Mouse (Mus musculus): ENCODE measurements around the gene Hvcn1.

Hvcn1 gene

DNA sequence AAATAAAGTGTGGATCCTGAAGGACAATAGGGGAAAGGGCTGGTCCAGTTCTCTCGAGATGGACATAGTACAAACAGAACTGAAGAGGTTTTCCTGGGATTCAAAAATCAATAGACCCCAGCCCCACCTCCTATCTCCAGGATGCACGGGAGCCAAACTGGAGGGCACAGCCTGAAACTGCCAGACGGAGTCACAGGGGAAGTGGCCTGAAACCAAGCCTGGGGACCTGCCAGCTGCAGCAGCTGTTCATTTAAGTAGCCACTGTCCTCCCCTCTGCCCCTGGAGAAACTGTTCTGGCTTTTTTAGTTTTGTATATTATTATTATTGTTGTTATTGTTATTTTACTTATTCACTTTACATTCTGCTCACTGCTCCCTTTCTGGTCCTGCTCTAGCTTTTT, 17.5 kb upstream of the Hvcn1 start:
- CTCF ChIA-PET: interaction anchor here in 2 of 4 experiments (0.7 to 1.6 kb wide), 2 partner anchors 12 to 379 kb away, joined by 3 to 5 read pairs; no protein-coding TSS in a partner anchor
- POLR2A ChIA-PET: interaction anchor here in 1 of 4 experiments (0.9 kb wide), 1 partner anchor 9 kb away, joined by 3 read pairs; no protein-coding TSS in a partner anchor

DNA sequence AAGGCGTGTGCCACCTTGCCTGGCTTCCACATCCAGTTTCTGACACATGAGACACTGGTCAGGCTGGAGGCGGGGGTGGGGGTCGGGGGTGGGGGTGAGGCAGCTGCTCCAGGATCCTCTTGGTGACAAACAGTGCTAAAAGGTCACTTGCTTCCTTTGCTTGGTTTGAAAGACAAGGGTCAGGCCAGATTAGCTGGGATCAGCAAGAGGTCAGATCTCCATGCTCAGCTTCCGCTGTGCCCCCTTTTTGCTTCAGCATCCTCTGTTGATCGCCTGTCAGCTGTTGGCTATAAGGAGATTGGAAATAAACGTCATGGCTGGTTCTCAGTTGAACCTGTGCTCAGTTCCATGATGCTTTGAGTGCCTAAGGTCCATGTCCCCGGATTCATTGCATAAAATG, 16.1 kb upstream of the Hvcn1 start:
- ChIA-PET CTCF (interaction anchor here in 2 of 4 experiments (0.6 to 2.9 kb wide), 5 partner anchors 11 to 62 kb away, joined by 3 to 19 read pairs (median 10); no protein-coding TSS in a partner anchor), POLR2A (interaction anchor here in 3 of 4 experiments (0.6 to 3.8 kb wide), 38 partner anchors 10 to 631 kb away, joined by 3 to 145 read pairs (median 7); partner anchors contain the start of genes Ppp1cc (in 3 of the 3), Hvcn1 (in 2 of the 3), Anapc5 (in 1 of the 3) and Tctn1 (in 1 of the 3))

GRCm38 (mm10) chr5:122191269-122192063, 15.1 kb upstream of the Hvcn1 start:
- CTCF ChIA-PET: interaction anchor here in 3 of 4 experiments (0.5 to 2.9 kb wide), 32 partner anchors 8 to 1180 kb away, joined by 3 to 30 read pairs (median 3); partner anchors contain the start of genes Fam216a (in 1 of the 3) and Tctn1 (in 1 of the 3)
- POLR2A ChIA-PET: interaction anchor here in 3 of 4 experiments (0.6 to 3.8 kb wide), 89 partner anchors 8 to 1304 kb away, joined by 3 to 145 read pairs (median 5); partner anchors contain the start of genes Ppp1cc (in 3 of the 3), Hvcn1 (in 2 of the 3), Tctn1 (in 2 of the 3) and Anapc5 (in 1 of the 3)

- CTCF ChIA-PET: interaction anchor here in 3 of 4 experiments (0.6 to 2.9 kb wide), 23 partner anchors 8 to 498 kb away, joined by 3 to 30 read pairs (median 4); partner anchors contain the start of gene Tctn1 (in 2 of the 3)
- POLR2A ChIA-PET: interaction anchor here in 3 of 4 experiments (0.5 to 3.8 kb wide), 52 partner anchors 8 to 802 kb away, joined by 3 to 145 read pairs (median 6); partner anchors contain the start of genes Hvcn1 (in 2 of the 3), Tctn1 (in 2 of the 3), Fam216a (in 1 of the 3) and Ppp1cc (in 1 of the 3)
Measured at GRCm38 (mm10) chr5:122192347-122192746, 14.3 kb upstream of the Hvcn1 start.

- ChIA-PET POLR2A (interaction anchor here in 3 of 4 experiments (0.7 to 5.8 kb wide), 11 partner anchors 8 to 153 kb away, joined by 3 to 145 read pairs (median 4); partner anchors contain the start of genes Rad9b (in 1 of the 3), Tctn1 (in 1 of the 3) and Vps29 (in 1 of the 3)), CTCF (interaction anchor here in 2 of 4 experiments (1.0 to 2.6 kb wide), 5 partner anchors 9 to 179 kb away, joined by 4 to 30 read pairs (median 4); no protein-coding TSS in a partner anchor)
Measured at GRCm38 (mm10) chr5:122200872-122201271, 5.7 kb upstream of the Hvcn1 start.

DNA sequence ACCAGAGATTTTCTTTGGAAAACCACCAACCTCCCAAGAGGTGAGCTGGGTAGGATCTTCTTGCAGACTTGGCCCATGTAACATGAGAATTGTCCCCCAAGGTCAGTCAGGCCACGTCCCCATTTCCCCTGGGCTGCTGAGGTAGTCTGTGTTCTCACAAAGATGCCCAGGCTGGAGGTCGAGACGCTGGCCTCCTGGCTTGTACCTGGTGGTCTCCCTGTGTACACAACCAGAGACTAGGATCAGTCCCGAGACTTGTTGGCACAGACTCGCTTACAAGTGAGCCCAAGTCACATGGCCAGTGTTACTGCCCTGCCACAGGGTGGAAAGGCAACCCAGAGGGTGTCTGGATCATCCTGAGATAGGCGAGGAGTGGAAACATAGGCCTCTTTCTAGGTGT, 4.7 kb upstream of the Hvcn1 start:
- ChIA-PET POLR2A (interaction anchor here in 3 of 4 experiments (1.3 to 5.8 kb wide), 5 partner anchors 10 to 152 kb away, joined by 3 to 145 read pairs (median 6); partner anchors contain the start of genes Rad9b (in 1 of the 3) and Vps29 (in 1 of the 3)), CTCF (interaction anchor here in 2 of 4 experiments (0.6 to 2.6 kb wide), 5 partner anchors 10 to 178 kb away, joined by 3 to 30 read pairs (median 4); no protein-coding TSS in a partner anchor)

GRCm38 (mm10) chr5:122204180-122204579, 2.4 kb upstream of the Hvcn1 start:
- POLR2A ChIA-PET: interaction anchor here in 2 of 4 experiments (1.4 to 5.8 kb wide), 4 partner anchors 13 to 42 kb away, joined by 3 to 145 read pairs (median 22); no protein-coding TSS in a partner anchor
- CTCF ChIA-PET: interaction anchor here in 2 of 4 experiments (1.0 to 1.5 kb wide), 2 partner anchors 12 to 73 kb away, joined by 3 to 11 read pairs; no protein-coding TSS in a partner anchor

DNA sequence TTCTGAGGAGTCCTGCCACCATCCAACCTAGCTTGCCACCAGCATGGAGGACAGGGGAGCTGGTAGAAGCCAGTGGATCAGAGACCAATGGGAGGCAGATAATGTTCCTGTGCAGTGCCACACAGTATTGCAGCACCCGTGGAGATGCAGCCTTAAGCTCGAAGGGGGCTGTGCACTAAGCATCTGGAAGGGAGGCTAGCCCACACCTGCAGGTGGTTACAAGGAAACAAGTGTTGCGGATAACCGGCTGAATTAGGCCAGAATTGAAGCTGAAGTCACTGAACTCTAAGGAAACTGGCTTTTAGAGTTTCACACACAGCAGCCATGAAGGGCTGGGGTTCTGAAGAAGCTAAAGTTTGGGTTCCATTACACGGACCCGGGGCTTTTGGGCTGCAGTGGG, 2.3 kb downstream of the Hvcn1 start:
- POLR2A ChIA-PET: interaction anchor here (0.5 to 5.7 kb wide), 46 partner anchors 9 to 619 kb away, joined by 3 to 65 read pairs (median 5); partner anchors contain the start of genes Ppp1cc (in 3 of the 4) and Tctn1 (in 2 of the 4)
- CTCF ChIA-PET: interaction anchor here (0.5 to 3.1 kb wide), 23 partner anchors 14 to 1597 kb away, joined by 3 to 13 read pairs (median 4); partner anchors contain the start of genes Rita1 (in 1 of the 4) and Tctn1 (in 1 of the 4)

GRCm38 (mm10) chr5:122209591-122210368, 3.2 kb downstream of the Hvcn1 start:
- ChIA-PET POLR2A (interaction anchor here (0.6 to 5.7 kb wide), 51 partner anchors 8 to 830 kb away, joined by 3 to 65 read pairs (median 5); partner anchors contain the start of genes Ppp1cc (in 2 of the 4), Tctn1 (in 2 of the 4), Ccdc63 (in 1 of the 4) and Fam216a (in 1 of the 4)), CTCF (interaction anchor here (0.5 to 3.1 kb wide), 22 partner anchors 8 to 170 kb away, joined by 3 to 13 read pairs (median 4); partner anchors contain the start of gene Tctn1 (in 2 of the 4))

DNA sequence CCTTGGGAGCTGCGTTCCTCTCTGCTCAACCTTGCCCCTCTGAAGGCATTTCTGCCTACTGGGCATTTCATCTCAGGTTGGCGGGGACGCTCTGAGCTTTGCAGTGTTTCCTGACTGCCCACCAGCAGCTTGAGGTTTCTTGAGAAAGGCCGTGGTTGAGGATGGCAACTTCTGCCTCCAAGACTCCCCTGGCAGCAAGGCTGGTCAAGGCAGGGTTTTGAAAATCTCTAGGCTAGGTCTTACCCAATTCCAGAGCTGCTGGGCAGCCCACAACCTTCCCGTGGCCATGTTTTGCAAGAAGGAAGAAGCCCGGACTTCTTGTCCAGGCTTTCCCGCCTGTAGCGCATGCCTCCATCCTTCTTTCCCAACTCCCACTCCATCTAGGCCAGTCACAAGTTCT, 4.3 kb downstream of the Hvcn1 start:
- ChIA-PET CTCF (interaction anchor here (0.6 to 3.1 kb wide), 5 partner anchors 19 to 95 kb away, joined by 3 to 12 read pairs (median 6); partner anchors contain the start of gene Tctn1 (in 2 of the 4)), POLR2A (interaction anchor here in 3 of 4 experiments (0.9 to 5.7 kb wide), 8 partner anchors 11 to 52 kb away, joined by 3 to 65 read pairs (median 8); no protein-coding TSS in a partner anchor)

DNA sequence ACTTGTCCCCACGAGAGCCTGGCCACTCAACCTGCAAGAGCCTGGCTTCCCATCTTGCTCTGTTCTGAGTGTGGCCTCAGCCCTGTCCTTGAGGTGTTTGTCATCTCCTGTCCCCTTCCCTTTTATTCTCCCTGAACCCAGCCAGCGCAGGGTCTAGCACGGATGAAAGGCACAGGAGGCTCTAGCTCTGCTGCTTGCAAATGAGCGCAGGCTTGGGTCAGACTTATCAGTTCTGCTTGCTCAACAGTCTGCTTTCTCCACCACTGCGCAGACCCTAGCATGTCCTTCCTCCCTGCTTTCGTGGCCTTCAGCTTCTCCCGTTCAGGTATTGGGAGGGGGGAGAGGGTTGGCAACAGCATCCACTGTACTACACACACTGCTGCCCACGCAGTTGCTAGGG, 5.5 kb downstream of the Hvcn1 start:
- ChIA-PET POLR2A (interaction anchor here in 2 of 4 experiments (0.6 to 2.6 kb wide), 3 partner anchors 9 to 53 kb away, joined by 3 to 7 read pairs (median 4); no protein-coding TSS in a partner anchor), CTCF (no interaction called here)

GRCm38 (mm10) chr5:122212820-122213219, 6.2 kb downstream of the Hvcn1 start:
- POLR2A ChIA-PET: interaction anchor here in 3 of 4 experiments (0.6 to 2.6 kb wide), 5 partner anchors 9 to 1306 kb away, joined by 3 to 7 read pairs (median 3); partner anchors contain the start of gene Oas1a (in 1 of the 3)
- CTCF ChIA-PET: interaction anchor here in 2 of 4 experiments (0.6 to 0.7 kb wide), 3 partner anchors 19 to 119 kb away, joined by 3 to 7 read pairs (median 3); no protein-coding TSS in a partner anchor

GRCm38 (mm10) chr5:122213861-122214260, 7.3 kb downstream of the Hvcn1 start:
- CTCF ChIA-PET: interaction anchor here in 1 of 4 experiments (0.6 kb wide), 1 partner anchor 419 kb away, joined by 3 read pairs; no protein-coding TSS in a partner anchor
- POLR2A ChIA-PET: interaction anchor here in 3 of 4 experiments (0.5 to 1.6 kb wide), 6 partner anchors 22 to 593 kb away, joined by 3 to 7 read pairs (median 3); no protein-coding TSS in a partner anchor

- ChIA-PET POLR2A (interaction anchor here in 3 of 4 experiments (0.6 to 3.7 kb wide), 5 partner anchors 8 to 693 kb away, joined by 4 to 19 read pairs (median 7); no protein-coding TSS in a partner anchor), CTCF (interaction anchor here in 3 of 4 experiments (0.6 to 1.0 kb wide), 4 partner anchors 25 to 202 kb away, joined by 3 to 5 read pairs (median 4); no protein-coding TSS in a partner anchor)
Measured at GRCm38 (mm10) chr5:122217636-122218035, 11.0 kb downstream of the Hvcn1 start.

- POLR2A ChIA-PET: interaction anchor here in 3 of 4 experiments (0.6 to 3.7 kb wide), 7 partner anchors 9 to 693 kb away, joined by 3 to 19 read pairs (median 6); no protein-coding TSS in a partner anchor
- CTCF ChIA-PET: interaction anchor here in 3 of 4 experiments (0.5 to 1.0 kb wide), 7 partner anchors 9 to 203 kb away, joined by 3 to 5 read pairs (median 3); no protein-coding TSS in a partner anchor
Measured at GRCm38 (mm10) chr5:122218109-122218905, 11.7 kb downstream of the Hvcn1 start.

Measured in embryonic stem cell, embryonic (primary cell).